Mouse (Mus musculus) cerebellum, postnatal 36 days (tissue): Measurements from ENCODE around the gene Tent5b.

ENCODE experiments used
- DNase-seq, 2 experiments: peaks; one replicate each; pipeline ENCODE4 v3.0.0; 2021 to 2022; ENCODE audit warnings: mixed read lengths in 2 of 2

The Tent5b gene

GRCm38 (mm10) chr4:133471135-133471821 lies 8.7 kb upstream of the Tent5b start:
- no peak for DNase-seq

DNA sequence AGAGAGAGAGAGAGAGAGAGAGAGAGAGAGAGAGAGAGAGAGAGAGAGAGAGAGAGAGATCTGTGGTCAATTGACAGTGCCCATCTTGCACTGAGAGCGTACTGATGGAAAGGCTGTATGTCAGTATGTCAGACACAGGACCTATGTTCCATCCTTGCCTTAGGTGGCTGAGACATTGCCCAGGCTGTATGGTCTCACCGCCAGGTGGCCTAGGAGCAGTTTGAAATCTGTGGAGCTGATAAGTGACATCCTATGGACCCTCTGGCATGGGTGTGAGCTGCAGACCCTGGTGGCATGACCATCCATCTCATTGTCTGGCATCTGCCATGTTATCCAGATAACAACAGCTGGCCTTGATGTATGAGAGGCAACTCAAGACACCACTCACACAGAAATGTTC lies 6.1 kb upstream of the Tent5b start:
- DNase-seq: no peak

DNA sequence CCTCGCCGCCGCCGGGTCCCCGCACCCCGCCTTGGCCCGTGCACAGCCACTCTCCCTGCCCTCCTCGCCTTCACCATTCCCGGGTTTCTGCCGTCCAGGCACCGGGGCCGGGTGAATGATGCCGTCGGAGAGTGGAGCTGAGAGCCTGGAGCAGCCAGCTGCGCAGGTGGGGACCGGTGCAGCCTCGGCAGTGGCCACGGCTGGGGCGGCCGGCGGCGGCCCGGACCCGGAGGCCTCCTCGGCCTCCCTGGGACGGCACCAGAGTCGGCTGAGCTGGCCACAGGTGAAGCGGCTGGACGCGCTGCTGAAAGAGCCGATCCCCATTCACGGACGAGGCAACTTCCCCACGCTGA lies 229 bp downstream of the Tent5b start:
- DNase-seq: no peak

DNA sequence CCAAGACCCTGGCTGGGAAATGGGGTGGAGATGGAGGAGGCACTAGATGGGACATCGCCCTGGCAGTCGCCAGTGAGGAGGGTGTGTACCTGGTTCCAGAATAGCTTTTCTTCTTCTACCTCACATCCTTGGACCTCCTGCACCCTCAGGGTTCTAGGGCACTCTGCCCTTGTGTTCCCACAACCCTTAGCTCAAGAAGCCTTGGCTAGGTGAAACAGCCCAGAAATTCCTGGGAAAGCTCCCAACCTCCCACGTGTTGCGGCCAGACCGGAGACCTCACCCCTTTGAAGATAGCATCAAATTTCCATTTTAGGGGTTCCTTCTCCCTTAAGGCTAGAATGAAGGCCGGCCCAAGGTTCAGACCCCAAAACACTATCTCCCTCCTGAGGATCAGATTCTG lies 822 bp downstream of the Tent5b start:
- no peak for DNase-seq

DNA sequence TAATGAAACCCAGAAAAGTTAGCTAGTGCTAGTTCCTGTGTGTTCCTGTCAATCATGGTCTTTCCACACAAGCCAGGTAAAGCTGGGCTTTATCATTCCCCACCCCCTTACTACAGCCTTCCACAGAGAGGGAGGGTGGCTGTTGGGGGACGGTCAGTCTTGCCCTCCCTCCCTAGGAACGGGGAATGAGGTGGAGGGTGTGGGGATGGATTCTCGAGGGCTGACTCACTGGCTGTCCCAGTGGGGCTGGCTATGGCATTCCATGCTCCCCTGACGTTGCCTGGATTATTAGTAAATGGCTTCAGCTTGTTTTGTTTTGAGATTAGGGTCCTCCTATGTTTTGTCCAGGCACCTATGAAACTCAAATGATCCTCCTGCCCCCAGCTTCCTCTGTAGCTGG lies 1.6 kb downstream of the Tent5b start:
- DNase-seq: no peak

DNA sequence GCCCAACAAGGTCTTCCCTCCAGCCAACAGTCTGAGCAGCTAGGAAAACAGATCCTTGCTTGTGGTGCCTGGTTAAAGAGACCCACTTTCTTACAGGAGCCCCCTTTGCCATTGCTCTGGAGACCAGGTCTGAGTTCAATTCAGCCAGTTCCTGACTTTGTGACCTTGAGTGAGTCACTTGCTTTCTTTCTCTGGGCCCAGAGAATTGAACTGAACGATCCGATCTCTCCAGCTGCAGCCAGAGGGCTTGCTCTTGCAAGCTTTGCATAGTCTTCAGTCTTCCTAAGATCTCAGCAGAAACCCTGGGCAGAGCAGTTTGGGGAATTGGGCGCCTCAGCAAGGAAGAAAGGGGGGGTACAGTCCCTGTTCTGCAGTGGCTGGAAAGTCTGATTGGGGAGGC lies 2.5 kb downstream of the Tent5b start:
- DNase-seq: no peak

- no peak for DNase-seq
These were observed 4.5 kb downstream of the Tent5b start for GRCm38 (mm10) chr4:133484266-133485025.

GRCm38 (mm10) chr4:133485691-133486425 lies 5.9 kb downstream of the Tent5b start:
- no peak for DNase-seq

DNA sequence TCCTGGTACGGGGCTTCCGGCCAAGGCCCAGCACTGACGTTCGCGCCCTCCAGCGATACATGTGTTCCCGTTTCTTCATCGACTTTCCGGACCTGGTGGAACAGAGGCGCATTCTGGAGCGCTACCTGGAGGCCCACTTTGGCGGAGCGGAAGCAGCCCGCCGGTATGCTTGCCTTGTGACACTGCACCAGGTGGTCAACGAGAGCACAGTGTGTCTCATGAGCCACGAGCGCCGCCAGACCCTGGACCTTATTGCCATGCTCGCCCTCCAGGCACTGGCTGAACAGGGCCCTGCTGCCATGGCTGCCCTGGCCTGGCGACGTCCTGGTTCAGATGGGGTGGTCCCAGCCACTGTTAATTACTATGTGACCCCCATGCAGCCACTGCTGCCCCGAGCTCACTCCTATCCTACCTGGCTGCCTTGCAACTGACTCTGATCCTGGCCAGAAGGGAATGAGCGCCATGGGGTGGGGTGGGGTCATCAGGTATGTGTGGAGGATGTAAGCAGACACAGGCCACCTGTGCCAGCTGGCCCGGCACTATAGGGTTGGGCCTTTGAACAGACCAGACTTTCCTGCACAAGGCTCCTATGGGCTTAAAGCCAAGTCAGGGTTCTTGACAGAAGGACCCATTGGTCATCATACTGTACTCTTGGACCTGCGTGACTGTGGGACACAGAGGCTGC lies 6.9 kb downstream of the Tent5b start:
- no peak for DNase-seq

DNA sequence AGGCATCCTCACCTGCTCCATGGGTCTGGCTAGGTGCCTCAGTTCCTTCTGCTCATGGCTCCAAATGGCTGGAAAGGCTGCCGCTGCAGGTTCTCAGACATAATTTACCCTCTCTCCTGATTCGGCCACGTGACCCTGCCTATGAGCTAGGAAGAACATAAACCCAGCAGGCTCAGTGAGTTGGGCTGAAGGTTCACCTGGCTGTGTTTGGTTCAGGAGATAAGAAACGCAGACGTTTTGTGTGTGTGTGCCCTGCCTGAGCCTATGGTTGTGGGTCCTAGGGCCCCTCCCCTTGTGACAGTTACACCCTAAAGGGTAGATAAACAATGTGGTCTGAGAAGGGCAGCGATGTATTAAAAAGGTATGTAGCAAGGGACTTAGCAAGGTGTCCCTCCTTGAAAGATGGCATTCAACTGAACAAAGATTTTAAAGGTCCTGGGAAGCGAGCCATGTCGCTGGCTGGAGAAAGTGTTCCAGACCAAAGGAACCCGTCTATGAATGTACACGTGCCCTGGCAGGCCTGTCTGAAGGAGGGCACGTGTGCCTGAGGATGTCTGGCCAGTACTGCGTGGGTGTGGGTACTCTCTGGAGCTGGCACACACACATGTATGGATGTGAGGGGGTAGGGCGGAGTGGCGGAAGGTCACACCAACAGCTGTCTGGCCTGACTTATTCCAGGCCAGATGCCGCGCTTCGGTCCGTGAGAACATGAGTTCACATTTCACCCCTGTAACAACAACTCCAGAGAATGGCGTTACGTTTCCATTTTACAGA lies 8.9 kb downstream of the Tent5b start:
- no peak for DNase-seq

DNA sequence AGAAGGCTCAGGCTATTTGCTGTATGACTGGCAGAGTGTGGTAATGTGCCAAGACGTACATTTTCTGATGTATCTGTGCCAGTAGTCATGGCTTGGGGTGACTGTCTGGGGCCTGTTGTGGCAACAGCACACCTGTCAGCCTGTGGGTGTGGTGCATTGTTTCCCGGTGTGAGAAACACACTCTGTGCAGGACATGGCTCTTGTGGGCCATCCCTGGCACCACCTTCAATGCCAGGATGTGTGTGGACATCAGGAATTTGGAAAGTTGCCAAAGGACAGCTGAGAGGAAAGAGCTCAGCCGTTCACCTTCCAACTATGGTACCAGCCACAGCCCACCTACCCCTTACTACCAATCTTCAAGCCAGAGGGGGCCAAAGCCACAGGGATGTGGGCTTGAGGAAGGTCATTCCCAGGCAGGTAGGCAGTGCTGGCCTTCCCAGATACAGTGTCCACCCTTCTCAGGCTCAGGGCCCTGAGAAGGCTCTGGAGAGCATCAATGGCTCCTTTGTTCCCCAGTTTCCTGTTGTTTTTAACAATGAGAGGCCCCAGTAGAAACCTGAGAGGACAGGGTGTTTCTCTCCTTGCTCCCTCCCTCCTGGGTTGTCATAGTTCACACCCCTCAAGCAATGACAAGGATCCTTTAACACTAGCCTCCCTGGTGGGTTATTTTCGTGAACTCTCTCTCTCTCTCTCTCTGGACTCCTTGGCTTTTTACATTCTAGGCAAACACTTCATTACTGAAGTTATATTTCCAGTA lies 9.7 kb downstream of the Tent5b start:
- no peak for DNase-seq

GRCm38 (mm10) chr4:133491800-133492199 lies 11.9 kb downstream of the Tent5b start:
- DNase-seq: no peak

DNA sequence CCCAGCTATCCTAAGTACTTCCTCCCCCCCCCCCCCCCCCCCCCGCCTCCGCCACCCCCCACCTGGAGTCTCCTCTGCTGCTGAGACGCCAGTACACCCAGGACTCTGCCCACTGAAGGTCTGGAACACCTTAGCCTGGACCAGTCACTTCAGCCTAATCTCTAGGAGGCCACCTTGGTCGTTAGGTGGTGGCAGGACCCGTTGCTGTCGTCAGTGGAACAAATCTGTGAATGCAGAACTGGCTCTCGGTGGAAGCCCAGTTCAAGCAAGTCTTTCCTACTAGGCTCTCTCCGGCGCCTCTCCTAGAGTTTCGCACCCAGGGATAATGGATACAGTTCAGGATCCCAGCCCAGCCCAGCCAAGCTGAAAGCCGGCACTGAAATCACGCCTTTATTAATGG lies 14.0 kb downstream of the Tent5b start:
- DNase-seq: no peak

DNA sequence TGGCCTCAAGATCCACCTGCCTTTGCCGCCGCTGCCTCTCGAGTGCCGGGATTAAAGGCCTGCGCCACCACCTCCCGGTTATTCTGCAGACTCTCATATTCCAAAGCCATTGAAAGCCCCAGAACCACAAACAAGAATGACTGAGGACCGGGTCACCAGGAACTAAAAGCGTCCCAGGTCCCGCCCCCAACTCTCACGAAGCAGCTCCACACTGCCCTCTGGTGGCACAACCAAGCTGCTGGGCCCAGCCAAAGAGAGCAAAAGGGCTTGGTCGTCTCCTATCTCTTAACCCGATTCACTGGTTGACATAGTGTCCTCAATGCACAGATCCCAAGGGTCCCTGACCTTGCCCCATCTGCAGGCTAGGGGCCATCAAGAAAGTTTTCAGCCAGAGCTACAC lies 14.5 kb downstream of the Tent5b start:
- DNase-seq: peak; percentile 89 to 90

DNA sequence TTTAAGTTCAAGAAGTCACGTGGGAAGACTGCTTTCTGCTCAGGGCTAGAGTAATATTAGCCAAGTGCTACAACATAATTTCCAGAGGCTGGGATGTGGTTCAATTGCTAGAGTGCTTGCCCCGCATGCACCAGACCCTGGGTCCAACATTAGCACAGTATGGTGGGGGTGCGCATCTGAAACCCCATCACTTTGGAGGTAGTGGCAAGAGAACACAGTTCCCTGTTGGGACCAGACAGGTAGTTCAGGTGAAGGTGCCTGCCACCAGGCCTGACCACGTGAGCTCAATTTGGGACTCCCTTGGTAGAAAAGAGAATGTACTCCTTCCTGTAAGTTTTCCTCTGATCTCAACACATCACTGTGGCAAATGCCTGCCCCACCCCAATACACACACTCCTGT lies 14.9 kb downstream of the Tent5b start:
- DNase-seq: no peak

GRCm38 (mm10) chr4:133495711-133496110 lies 15.8 kb downstream of the Tent5b start:
- peak; percentile 61 to 72 for DNase-seq

- DNase-seq: peak; percentile 56 to 59
These were observed 17.0 kb downstream of the Tent5b start for GRCm38 (mm10) chr4:133496738-133497445.

DNA sequence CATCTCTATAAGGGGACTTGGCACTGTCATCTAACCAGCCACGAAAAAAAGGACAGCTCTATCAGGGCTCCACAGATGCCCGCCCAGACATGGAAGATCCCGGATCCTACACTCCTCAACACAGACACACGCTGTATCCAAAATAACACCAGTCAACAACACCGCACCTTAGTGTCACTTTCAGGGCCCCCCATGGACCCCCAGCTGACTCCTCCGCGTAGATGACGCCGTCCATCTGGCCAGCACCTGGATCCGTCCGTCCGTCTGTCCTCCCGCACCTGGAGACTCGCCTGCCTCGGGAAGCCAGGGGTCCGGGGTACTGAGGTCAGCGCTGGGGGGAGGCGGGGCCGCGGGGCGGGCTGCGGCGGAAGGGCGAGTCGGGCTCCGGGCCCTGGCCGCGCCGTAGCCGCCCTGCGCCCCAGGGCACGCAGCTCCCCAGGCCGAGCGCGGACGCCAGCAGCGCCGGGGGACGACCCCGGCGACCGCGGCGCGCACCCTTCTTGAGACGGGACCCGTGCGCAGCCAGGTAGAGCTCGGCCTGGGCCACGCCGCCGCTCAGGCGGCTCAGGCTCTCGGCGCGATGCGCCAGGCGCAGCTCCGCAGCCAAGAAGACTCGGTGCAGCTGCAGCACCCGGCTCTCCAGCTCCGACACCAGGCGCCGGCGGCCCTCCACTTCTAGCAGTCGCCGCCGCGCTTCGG lies 17.7 kb downstream of the Tent5b start:
- peak; percentile 52 to 58 for DNase-seq

- peak; percentile 91 to 92 for DNase-seq
These were observed 18.3 kb downstream of the Tent5b start, which contains the start of gene Trnp1 for GRCm38 (mm10) chr4:133498160-133498724. Gene Trnp1, minus strand, starts transcription at chr4:133498550.

- DNase-seq: no peak
These were observed 21.6 kb downstream of the Tent5b start for GRCm38 (mm10) chr4:133501514-133501913.
